Mouse (Mus musculus): Measurements from ENCODE around the gene Cltb.

DNA sequence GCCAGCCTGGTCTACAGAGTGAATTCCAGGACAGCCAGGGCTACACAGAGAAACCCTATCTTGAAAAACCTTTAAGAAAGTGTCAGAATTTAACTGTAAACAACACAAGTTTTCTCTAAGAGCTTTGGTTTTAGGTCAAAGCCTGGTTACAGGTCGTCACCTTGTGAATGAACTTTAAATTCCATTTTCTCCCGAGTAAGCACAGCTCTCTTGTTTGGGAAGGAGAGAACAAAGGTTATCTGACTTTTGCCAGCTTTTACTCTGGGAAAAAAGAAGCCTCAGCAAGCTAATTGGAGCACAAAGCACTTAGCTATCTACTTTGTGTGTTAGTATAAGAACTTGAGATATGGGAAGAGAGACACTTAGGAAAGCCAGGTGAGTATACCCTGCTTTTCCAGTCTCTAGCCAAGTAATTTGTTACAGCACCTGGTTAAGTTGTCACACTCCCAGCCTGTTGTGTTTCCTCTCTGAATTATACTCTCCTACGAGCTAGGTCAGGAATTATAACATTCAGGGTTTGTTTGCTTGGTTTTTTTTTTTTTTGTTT lies 21.7 kb upstream of the Cltb start:
- TF ChIP-seq CTCF (IDR thresholded peaks at IDR 0.05; ENCODE audit: low read depth): no peak
- no peak for TF ChIP-seq EP300 (IDR thresholded peaks at IDR 0.05; ENCODE audit: low read depth)

All from liver, postnatal 0 days (tissue).